Mouse (Mus musculus): ENCODE results near the gene Brms1.
A peak's percentile ranks its signal among the peaks of the same experiment; 100 is the strongest.
"Not testable (repeated sequence)": the region's sequence is repeated elsewhere in the genome, so short reads cannot be mapped to it uniquely, and the experiment has no call there.

Brms1 gene

DNA sequence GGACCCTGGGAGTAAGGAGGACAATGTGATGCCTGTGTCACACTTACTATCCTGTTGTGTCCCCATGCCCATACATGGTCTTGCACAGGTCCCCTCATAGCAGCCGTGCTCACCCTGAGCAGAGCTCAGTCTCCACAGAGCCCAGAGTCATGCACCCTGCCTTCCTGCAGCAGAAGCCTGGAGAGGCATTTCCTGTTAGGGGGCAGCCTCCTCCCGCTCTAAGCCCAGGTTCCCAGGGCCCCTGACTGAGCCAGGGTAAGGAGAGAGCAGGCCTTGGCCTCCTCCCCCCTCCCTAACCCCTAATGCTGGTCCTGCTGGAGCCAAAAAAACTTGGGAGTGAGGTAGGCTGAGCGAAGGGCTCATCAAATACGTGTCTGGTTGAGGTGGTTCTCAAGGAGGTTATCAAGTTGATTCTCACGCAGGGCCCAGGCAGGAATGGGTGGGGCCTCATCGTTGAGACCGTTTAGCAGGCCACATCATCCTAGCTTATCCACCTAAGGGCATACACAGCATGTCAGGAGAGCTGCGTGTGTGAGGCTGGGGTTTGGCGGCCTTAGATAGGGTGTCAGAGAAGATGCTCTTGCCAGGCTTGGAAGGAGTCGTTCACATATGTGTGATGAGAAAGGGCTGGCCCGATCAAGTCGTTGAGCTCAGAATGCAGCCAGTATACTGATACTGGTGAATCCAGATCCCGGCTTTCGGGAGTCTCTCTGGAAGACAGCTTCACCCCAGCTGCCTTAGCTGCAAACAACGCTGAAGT, 26.1 kb downstream of the Brms1 start:
- DNase-seq (ENCODE audit: low spot score), result no peak

DNA sequence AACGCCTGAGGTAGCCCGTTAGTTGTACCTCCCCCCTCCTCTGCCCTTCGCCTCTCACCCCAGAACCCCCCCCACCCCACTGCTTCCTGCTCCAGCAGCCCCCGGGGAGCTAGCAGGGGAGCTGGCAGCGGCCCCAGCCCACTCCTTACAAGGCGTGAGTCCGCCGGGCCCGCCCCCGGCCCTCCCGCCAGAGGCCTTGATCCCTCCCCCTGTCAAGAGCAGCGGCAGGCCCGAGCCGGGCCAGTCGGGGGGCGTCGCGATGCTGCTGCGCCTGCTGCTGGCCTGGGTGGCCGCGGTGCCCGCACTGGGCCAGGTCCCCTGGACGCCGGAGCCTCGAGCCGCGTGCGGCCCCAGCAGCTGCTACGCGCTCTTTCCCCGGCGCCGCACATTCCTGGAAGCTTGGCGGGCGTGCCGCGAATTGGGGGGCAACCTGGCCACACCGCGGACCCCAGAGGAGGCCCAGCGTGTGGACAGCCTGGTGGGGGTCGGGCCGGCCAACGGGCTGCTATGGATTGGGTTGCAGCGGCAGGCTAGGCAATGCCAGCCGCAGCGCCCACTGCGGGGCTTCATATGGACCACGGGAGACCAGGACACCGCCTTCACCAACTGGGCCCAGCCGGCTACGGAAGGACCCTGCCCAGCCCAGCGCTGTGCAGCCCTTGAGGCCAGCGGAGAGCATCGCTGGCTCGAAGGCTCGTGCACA, 26.9 kb downstream of the Brms1 start, which contains the start of gene Cd248:
Cd248 (plus strand) TSS at position 212 of the 703 bp plus-strand sequence.
- DNase-seq (ENCODE audit: low spot score), result no peak

DNA sequence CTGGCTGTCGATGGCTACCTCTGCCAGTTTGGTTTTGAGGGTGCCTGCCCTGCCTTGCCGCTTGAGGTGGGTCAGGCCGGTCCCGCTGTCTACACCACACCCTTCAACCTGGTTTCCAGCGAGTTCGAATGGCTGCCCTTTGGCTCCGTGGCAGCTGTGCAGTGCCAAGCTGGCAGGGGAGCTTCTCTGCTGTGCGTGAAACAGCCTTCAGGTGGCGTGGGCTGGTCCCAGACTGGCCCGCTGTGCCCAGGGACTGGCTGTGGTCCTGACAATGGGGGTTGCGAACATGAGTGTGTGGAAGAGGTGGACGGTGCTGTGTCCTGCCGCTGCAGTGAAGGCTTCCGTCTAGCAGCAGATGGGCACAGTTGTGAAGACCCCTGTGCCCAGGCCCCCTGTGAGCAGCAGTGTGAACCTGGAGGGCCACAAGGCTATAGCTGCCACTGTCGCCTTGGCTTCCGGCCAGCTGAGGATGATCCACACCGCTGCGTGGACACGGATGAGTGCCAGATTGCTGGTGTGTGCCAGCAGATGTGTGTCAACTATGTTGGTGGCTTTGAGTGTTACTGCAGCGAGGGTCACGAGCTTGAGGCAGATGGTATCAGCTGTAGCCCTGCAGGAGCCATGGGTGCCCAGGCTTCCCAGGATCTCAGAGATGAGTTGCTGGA, 27.5 kb downstream of the Brms1 start:
- no peak for DNase-seq (ENCODE audit: low spot score)

DNA sequence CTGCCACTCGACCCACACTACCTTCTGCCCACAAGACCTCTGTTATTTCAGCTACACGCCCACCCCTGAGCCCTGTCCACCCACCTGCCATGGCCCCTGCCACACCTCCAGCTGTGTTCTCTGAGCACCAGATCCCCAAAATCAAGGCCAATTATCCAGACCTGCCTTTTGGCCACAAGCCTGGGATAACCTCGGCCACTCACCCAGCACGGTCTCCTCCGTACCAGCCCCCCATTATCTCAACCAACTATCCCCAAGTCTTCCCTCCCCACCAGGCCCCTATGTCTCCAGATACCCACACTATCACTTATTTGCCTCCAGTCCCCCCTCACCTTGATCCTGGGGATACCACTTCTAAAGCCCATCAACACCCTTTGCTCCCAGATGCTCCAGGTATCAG, 28.3 kb downstream of the Brms1 start:
- no peak for DNase-seq (ENCODE audit: low spot score)

DNA sequence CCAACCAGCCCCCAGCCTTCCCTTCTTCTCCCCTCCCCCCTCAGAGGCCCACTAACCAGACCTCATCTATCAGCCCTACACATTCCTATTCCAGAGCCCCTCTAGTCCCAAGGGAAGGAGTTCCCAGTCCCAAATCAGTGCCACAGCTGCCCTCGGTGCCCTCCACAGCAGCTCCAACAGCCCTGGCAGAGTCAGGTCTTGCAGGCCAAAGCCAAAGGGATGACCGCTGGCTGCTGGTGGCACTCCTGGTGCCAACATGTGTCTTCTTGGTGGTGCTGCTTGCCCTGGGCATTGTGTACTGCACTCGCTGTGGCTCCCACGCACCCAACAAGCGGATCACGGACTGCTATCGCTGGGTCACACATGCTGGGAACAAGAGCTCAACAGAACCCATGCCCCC, 28.8 kb downstream of the Brms1 start:
- no peak for DNase-seq (ENCODE audit: low spot score)

DNA sequence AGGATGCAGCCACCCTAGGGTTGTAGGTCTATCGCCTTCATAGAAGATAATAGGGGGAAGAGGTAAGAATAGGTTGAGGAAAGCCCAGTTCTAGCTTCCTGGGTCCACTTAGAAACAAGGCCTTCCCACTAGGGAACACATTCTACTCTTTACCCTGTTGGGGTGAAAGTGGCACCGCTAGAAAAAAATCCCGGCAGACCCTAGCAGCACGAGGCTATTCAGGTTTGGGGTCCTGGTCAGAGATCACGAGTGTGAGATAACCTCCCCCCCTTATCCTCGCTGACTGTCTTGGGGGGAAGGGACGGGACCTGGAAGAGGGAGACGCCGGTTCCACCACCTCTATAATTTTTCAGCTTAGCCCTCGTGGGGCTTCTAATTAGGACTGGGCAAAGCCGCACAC, 29.9 kb downstream of the Brms1 start:
- no peak for DNase-seq (ENCODE audit: low spot score)

DNA sequence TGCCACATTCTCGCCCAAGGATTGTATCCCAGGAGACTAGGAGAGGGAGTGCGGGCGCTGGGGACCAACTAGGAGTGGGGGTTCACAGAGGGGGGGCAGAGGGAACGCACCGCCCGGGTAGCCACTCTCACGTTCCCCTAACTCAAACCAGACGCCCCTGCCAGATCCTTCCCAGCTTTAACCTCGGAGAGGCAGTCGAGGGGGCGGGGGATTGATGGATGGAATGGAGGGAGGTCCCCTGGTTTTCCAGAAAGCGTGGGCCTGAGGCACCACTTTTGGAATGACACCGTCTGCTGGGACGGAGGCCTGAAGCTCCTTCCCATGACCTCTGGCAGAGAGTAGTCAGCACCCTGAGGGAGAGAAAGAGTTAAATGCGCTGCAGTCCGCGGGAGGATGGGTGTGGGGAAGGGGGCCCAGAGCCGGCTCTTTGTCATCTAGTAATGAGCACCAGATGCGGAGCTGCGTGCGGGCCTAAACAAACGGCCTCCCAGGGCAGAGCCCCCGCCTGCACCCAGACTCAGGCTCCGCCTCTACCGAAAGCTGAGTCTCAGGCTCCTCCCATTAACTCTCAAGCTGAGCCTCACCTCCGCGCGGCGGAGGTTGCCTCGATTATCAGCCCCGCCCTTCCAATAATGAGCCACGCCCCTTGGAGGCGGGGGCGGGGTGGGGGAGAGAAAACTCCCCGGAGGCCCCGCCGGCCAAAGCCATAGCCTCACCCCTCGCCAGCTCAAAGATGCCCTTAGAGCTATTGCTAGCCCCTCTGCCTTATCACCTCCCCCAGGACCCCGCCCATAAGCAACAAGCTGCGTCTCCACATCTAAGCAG, 30.6 kb downstream of the Brms1 start:
- DNase-seq (ENCODE audit: low spot score), result peak; percentile 68

DNA sequence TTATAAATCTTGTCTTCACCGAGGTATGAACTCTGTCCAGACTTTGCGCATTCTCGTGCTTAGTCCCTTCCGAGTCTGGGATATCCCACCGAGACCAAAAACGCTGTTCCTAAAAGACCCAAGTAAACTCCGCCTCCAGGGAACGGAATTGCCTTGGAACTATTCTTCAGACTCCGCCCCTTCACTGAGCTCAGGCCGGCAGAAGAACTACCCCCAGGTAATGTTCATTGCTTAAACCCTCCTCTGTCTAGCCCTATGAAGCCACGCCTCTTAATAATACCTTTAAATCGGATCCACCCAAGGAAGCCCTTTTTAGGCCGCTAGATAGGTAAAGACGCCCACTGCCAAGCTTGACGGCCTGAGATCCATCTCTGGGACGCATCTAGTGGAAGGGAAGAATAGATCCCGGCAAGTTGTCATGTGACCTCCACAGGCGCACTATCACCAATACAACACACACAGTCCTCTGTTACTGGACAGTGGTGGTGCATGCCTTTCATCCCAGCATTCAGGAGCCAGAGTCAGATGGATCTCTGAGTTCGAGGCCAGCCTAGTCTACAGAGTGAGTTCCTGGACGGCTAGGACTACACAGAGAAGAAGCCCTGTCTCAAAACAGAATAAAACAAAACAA, 31.4 kb downstream of the Brms1 start:
- DNase-seq (ENCODE audit: low spot score), result no peak

DNA sequence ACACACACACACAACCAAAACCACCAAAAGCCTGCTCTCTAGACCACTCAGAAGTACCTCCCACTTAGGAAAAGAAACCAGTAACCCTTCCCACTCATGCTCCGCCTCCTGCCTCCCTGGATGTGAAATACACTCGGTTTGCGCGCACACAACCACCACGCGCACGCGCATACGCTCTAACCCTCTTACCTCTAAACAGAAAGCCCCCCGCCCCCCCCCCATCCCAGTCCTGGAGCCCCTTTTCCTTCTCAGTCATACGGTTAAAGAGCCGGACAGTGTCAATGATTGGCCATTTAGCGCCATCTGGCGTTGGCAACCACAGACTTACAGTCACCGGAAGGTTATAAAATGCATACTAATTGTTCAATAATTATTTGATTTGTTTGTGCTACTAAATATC, 31.9 kb downstream of the Brms1 start:
- no peak for DNase-seq (ENCODE audit: low spot score)

DNA sequence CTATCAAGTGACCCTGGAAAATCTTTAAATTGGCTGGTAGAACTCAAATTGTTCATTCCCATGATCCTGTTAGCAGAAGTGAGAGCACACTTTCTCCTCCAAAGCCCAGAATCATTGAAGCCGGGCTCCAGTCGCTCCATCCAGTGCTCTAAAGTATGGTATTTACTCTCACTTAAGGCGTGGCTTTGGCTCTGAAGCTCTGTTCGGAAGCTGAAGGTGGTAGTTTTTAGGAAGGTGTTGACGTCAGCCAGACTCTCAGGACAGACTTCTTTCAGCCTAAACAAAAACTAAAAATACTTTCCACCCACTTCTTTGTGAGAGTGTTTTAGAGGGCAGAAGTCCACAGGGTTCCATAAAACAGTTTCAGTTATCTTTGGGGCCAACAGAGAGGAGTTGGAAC, 32.4 kb downstream of the Brms1 start:
- DNase-seq (ENCODE audit: low spot score), result no peak

DNA sequence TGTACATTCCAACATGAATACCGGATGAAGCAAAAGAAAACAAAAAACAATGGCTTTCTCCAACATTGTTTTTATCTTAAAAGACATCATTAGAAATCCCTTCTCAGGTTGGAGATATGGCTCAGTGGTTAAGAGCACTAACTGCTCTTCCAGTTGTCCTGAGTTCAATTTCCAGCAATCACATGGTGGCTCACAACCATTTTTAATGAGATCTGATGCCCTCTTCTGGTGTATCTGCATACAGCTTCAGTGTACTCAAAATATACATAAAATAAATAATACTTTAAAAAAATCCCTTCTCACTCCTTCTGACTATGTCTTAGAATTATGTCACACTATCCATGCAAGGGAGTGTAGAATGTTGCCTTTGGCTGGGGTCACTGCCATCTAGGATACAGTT, 38.1 kb downstream of the Brms1 start:
- DNase-seq (ENCODE audit: low spot score), result no peak

DNA sequence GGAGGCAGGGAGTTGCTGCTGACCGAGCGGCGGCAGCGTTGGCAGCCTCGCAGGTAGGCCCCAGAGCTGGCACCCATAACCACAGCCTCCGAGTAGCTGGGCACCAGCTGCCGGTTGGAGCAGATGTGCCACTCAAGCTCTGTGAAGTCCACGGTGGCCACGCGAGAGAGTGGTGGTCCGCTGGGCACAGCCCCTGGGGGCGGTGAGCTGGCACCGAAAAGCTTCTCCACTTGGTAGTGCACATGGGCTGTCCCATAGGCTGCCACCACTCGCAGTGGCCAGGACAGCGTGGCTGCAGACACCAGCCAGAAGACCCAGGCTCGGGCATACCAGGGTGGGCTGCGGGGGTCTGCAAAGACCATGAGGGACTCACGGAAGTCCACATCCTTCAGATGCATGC, 40.9 kb downstream of the Brms1 start:
- DNase-seq (ENCODE audit: low spot score), result no peak

DNA sequence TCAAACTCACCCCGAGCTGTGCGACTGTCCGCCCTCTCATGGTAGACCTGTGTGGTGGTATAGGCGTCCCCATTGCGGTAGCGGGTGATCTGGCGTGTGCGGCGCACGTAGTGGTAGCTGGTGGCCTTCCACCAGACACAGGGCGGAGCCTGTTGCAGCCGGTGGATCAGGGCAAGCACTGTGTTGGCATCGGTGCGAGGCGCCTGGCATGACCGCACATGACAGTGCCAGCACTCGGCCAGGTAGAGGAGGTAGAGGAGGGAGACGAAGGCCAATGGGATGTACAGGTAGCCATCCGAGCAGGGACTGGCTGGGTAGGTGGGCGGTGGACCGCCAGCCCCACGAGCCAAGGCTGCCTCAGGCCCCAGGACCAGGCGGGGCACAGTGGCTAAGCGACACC, 41.4 kb downstream of the Brms1 start:
- no peak for DNase-seq (ENCODE audit: low spot score)

DNA sequence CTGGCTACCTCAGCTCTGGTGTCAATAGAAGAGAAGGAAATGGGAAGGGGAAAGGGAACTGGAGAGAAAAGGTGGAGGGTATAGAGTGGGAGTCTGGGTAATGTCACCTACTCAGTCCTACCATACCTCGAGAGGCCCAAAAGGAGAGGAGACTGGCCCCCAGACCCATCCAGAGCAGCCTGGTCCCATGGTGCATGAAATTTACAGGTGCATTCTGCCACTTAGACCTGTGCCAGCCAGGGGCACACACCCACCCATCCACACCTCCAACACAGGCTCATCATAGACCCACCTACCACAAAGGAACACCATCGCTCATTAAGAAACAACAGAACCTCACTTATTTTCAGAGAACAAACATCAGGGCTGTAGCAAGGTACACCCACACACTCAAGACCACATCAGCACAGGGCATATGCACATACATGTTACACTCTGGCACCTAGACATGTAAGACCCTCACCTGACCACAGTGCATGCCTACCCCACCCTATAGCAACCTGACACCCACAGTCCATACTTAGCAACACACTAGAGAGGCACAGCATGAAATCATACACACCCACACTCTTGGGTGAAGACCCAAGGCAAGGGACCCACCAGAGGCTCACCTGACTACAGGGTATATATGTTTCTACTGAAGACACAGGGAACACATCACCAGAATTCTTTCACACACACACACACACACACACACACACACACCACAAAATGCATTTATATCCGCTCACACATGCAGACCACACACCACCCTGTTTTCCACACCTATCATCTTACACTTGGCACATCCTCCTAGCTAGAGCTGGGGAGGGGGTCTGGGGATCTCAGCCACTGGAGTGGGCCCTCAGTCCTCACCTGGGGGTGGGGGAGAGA, 43.0 kb downstream of the Brms1 start:
- no peak for DNase-seq (ENCODE audit: low spot score)

DNA sequence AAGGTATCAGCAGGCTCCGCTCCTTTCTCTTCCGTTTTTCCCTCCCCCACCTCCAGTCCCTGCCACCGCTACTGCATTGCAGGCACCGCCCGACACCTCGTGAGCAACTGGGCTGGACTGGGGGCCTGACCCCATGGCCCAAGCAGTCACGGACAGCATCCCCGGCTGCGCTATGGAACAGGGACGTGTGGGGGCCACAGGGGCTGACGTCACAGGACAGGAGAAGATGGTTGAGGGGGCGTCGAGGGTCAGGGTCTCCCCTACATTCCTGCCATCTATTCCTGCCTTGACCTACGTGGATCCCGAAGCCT, 43.6 kb downstream of the Brms1 start:
- DNase-seq (ENCODE audit: low spot score), result no peak

DNA sequence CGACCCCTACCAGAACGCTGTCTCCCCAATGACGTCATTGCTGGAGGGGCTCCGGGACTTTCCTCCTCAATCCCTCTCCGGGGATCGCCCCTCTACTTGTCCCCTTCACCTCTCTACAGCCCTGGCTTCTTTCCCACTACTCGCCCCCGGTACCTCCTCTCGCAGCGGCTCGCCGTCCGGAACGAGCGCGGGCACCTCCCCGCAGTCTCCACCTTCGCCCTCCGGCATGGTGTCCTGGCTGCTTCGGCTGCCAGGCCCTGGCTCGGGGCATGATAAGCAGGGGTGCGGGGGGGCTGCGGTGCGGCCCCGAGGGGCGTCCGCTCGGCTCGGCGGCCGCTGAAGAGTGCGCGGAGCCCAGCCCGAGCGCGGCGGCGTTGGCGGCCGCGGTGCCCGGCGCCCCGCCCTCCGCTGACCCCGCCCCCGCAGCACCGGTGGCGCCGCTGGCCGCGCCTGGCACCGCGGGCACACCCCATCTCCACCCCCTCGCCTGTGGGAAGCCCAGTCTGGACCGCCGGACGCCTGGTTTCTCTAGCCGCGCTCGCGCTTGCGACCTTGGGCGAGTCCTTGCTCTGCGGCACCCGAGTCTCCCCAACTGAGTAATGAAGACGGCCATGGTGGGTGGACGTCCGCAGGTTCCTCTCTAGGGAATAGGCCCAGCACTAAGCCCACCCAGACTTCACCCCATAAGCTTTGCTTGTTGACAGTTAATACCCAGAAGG, 44.1 kb downstream of the Brms1 start, which contains the start of gene Tmem151a:
Tmem151a (minus strand) TSS at position 387 of the 719 bp plus-strand sequence.
- no peak for DNase-seq (ENCODE audit: low spot score)

DNA sequence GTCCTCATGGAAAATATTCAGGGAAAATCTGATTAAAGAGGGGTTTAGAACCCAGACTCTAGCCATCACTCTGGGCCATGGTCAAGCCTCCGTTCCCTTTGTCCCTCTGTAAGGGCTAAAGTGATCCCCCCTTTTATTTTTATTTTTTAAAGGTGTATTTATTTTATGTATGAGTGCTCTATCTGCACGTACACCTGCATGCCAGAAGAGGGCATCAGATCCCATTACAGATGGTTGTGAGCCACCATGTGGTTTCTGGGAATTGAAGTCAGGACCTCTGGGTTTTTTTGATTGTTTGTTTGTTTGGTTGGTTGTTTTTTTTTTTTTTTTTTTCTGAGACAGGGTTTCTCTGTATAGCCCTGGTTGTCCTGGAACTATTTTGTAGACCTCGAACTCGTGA, 45.4 kb downstream of the Brms1 start:
- not testable (repeated sequence) for DNase-seq (ENCODE audit: low spot score)

DNA sequence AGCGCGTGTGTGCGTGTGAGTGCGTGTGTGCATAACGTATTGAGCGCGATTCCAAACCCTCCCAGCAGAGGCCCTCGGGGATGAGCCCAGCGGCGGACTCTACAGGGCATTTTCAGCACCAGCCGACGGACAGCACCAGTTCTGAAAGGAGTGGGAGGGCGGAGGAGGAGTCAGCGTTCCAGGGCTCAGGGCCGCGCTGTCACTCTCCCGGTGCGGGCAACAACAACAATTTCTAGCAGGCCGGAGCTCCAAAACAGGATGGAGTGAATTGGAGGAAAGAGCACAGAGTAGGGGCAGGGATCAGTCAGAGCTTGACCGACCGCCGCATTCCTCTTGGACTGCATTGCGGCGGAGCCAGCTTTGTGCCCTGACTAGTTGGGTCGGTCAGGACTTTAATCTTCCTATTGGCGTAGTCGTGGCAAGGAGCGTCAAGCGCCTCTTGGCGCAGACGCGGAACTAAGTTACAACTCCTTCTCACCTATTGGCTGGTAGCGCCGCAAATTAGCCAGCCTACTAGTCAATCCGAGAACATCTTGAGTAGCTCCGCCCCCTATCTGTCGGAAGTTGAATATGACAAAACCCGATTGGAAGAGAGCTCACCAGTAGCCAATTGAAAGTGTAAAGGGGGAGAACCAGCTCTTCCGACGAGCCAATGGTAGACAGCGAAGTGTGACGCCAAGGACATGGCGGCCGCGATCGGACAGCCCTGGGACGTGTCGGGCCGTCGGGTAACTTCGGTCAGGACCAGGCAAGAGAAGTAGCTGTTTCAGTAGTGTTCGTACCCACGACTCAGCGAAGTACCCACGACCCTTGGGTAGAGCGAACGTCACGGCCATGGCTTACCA, 47.0 kb downstream of the Brms1 start, which contains the start of gene Yif1a:
Yif1a (plus strand) TSS at position 655 of the 845 bp plus-strand sequence.
- peak; percentile 82 for DNase-seq (ENCODE audit: low spot score)

DNA sequence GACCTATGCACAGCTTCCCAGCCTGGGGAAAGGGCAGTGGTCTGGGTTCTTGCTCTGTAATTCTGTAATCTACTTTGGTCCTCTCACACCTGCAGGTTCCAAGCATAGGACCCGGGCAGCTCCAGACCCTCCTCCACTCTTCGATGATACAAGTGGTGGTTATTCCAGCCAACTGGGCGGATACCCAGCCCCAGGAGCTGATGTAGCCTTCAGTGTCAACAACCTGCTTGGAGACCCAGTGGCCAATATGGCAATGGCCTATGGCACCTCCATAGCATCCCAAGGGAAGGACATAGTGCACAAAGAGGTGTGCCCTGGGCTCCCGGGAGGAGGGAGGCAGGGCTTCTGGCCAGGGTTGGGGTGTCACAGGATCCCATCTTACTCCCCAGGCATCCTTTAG, 48.2 kb downstream of the Brms1 start:
- DNase-seq (ENCODE audit: low spot score), result no peak

Data from spleen, adult 12 weeks (tissue).